ENCODE assay signal across 8 mouse cellular contexts in genomic region chr7:83549951-83550407, GRCm38 (mm10). TPM values are rescaled to one million over a fixed set of nuclear protein-coding genes. Genes with fewer than 3 reads are reported as not detected.
DNase-seq lines count a peak whose midpoint lies in the region; ATAC-seq and TF ChIP-seq lines count a peak whose summit lies in the region.

No protein-coding gene starts in this region.

- H3K36me3 ChIP-seq in kidney, embryonic 14.5 days (ENCODE audit: control insufficient read depth, insufficient read depth, low read length), result no peaks in the 10 kb centered on the region
- no peaks in the 10 kb centered on the region for H3K36me3 ChIP-seq in MEL (ENCODE audit: control insufficient read depth in 1 of 2, insufficient read depth in 2 of 2, low read length in 2 of 2)
- H3K36me3 ChIP-seq in hindbrain, embryonic 14.5 days (replicated peaks; ENCODE audit: control insufficient read depth, insufficient read depth), result no peaks in the 10 kb centered on the region

- no peaks in the 10 kb centered on the region for H3K79me2 ChIP-seq in MEL (ENCODE audit: control insufficient read depth, insufficient read depth, low read length, poor library complexity)

- no peak for DNase-seq in kidney, postnatal 10 days
- DNase-seq in MEL (ENCODE audit: low read depth, low spot score), result peak; percentile 47
- DNase-seq in embryo, embryonic 11.5 days (ENCODE audit: low read depth, low spot score), result peak; percentile 53
- DNase-seq in hindbrain, embryonic 14.5 days (ENCODE audit: low spot score), result peak; percentile 95
- peak; percentile 74 for DNase-seq in mesoderm, embryonic 11.5 days (ENCODE audit: low read depth, low spot score)
- DNase-seq in spleen, adult 18-20 months, result no peak
- no peak for DNase-seq in adrenal gland, adult 8-10 months

- peak in 2 of 3 experiments; percentile 12 to 68; a peak in 2 of 6 replicates for TF ChIP-seq CTCF in MEL (IDR thresholded peaks at IDR 0.05 in 2 of 3, conservative IDR thresholded peaks at IDR 0.05 in 1 of 3; ENCODE audit: control insufficient read depth in 1 of 3, insufficient read depth in 1 of 3, low read depth in 2 of 3, low read length in 3 of 3, poor library complexity in 1 of 3, severe bottlenecking in 1 of 3)

- no peaks in the 10 kb centered on the region for H3K27me3 ChIP-seq in kidney, embryonic 14.5 days (ENCODE audit: control insufficient read depth, insufficient read depth, low read length)
- H3K27me3 ChIP-seq in MEL (ENCODE audit: control insufficient read depth in 1 of 2, insufficient read depth in 2 of 2, low read length in 2 of 2), result no peaks in the 10 kb centered on the region
- no peaks in the 10 kb centered on the region for H3K27me3 ChIP-seq in hindbrain, embryonic 14.5 days (ENCODE audit: control insufficient read depth, insufficient read depth, low read length)

- H3K4me2 ChIP-seq in kidney, embryonic 14.5 days (replicated peaks; ENCODE audit: low read depth, low read length), result 0 out of 2 replicates have a peak overlapping the region, but pooled peaks have one; percentile 6
- peak overlapping the region; percentile 52 for H3K4me2 ChIP-seq in hindbrain, embryonic 14.5 days (replicated peaks)

- H3K9me3 ChIP-seq in kidney, embryonic 14.5 days (ENCODE audit: control insufficient read depth, low read length), result no peaks in the 10 kb centered on the region
- H3K9me3 ChIP-seq in MEL (replicated peaks; ENCODE audit: insufficient read depth, low read length), result no peaks in the 10 kb centered on the region
- no peaks in the 10 kb centered on the region for H3K9me3 ChIP-seq in hindbrain, embryonic 14.5 days (ENCODE audit: control insufficient read depth, low read length)

- no peak overlapping the region for H3K4me3 ChIP-seq in kidney, embryonic 14.5 days (ENCODE audit: low read length)
- no peak overlapping the region for H3K4me3 ChIP-seq in MEL (ENCODE audit: control insufficient read depth in 1 of 2, insufficient read depth in 1 of 2, low read depth in 2 of 2, low read length in 2 of 2)
- peak overlapping the region; percentile 19 for H3K4me3 ChIP-seq in hindbrain, embryonic 14.5 days (replicated peaks; ENCODE audit: low read length)

- TF ChIP-seq RAD21 in MEL (IDR thresholded peaks at IDR 0.05; ENCODE audit: low read depth, low read length), result peak; percentile 85

- WGBS in kidney, embryonic 14.5 days, result 61% methylated on average over 5 of the region's 5 CpGs
- 30% methylated on average over 5 of the region's 5 CpGs for WGBS in hindbrain, embryonic 14.5 days

- no peak overlapping the region for H3K9ac ChIP-seq in kidney, embryonic 14.5 days (ENCODE audit: low read depth, low read length)
- no peak overlapping the region for H3K9ac ChIP-seq in MEL (ENCODE audit: control insufficient read depth, low read depth, low read length, poor library complexity, severe bottlenecking)
- peak overlapping the region; percentile 66 for H3K9ac ChIP-seq in hindbrain, embryonic 14.5 days

- H3K27ac ChIP-seq in kidney, embryonic 14.5 days (ENCODE audit: low read depth, low read length), result no peak overlapping the region
- H3K27ac ChIP-seq in MEL (ENCODE audit: control insufficient read depth, low read depth, low read length), result no peak overlapping the region
- peak overlapping the region; percentile 92 for H3K27ac ChIP-seq in hindbrain, embryonic 14.5 days

- TF ChIP-seq EP300 in MEL (IDR thresholded peaks at IDR 0.05; ENCODE audit: low read depth in 1 of 2, low read length in 2 of 2), result no peak

- TF ChIP-seq POLR2A in MEL (IDR thresholded peaks at IDR 0.05; ENCODE audit: control insufficient read depth in 1 of 2, insufficient read depth in 1 of 2, low read depth in 1 of 2, low read length in 2 of 2, poor library complexity in 1 of 2), result no peak

- no peaks in the 10 kb centered on the region for H3K4me1 ChIP-seq in kidney, embryonic 14.5 days (ENCODE audit: control insufficient read depth, insufficient read depth, low read length)
- H3K4me1 ChIP-seq in MEL (ENCODE audit: control insufficient read depth in 1 of 2, insufficient read depth in 2 of 2, low read length in 2 of 2), result no peaks in the 10 kb centered on the region
- peaks cover 19% of the 10 kb centered on the region for H3K4me1 ChIP-seq in hindbrain, embryonic 14.5 days (replicated peaks; ENCODE audit: control insufficient read depth, insufficient read depth, low read length)

- no peak for ATAC-seq in kidney, embryonic 14.5 days (ENCODE audit: low FRiP score, low TSS enrichment)
- ATAC-seq in hindbrain, embryonic 14.5 days (ENCODE audit: low FRiP score), result peak; percentile 77

TF ChIP-seq in MEL, 35 proteins besides CTCF, POLR2A, EP300 and RAD21:
- TF ChIP-seq SMC3 (IDR thresholded peaks at IDR 0.05; ENCODE audit: low read depth, low read length), result peak; percentile 83
- TF ChIP-seq USF1 (IDR thresholded peaks at IDR 0.05; ENCODE audit: low read depth, low read length), result no peak
- peak; percentile 98 for TF ChIP-seq ZNF384 (IDR thresholded peaks at IDR 0.05; ENCODE audit: low read depth, low read length)
- TF ChIP-seq ZC3H11A (IDR thresholded peaks at IDR 0.05; ENCODE audit: low read depth, low read length), result peak; percentile 54

RNA-seq across cellular contexts. Expression of gene Tmc3, which starts 34.7 kb away (rescaled TPM):
- 0.84 and 0.91 TPM in 2 replicates for polyA plus RNA-seq in kidney, embryonic 14.5 days (2014; fragmentation: Nextera tagmentation; extraction: Ambion mirVana)
- not detected in 2 replicates for total RNA-seq in MEL (2012; rRNA removed)
- not detected for polyA plus RNA-seq in MEL (2012; ENCODE audit: insufficient read depth in 1 of 2, insufficient read length in 2 of 2, low read depth in 1 of 2, low replicate concordance in 2 of 2, missing spikeins in 1 of 2)
- polyA plus RNA-seq in hindbrain, embryonic 14.5 days (2014; fragmentation: Nextera tagmentation; extraction: Ambion mirVana), result 0.31 and 0.51 TPM in 2 replicates
- under 1 TPM; 0.07 to 0.31 (median 0.14) TPM for total RNA-seq in adrenal gland, adult 8-10 months (2022)

Comparison
In these comparisons a context has a peak if more than half of its experiments do, and no peak if none do; other contexts are left out.
1. DNase-seq: peak in MEL (single experiment), embryo, embryonic 11.5 days (single experiment), hindbrain, embryonic 14.5 days (single experiment) and mesoderm, embryonic 11.5 days (single experiment); none in kidney, postnatal 10 days (single experiment), spleen, adult 18-20 months (0 of 2) and adrenal gland, adult 8-10 months (single experiment).